Mouse (Mus musculus) kidney, postnatal 14 days (tissue): ENCODE measurements around the gene Epb41l1.

Experiments
- DNase-seq: peaks from one replicate; pipeline ENCODE4 v3.0.0; 2022; ENCODE audit warnings: mixed read lengths

Gene Epb41l1

DNA sequence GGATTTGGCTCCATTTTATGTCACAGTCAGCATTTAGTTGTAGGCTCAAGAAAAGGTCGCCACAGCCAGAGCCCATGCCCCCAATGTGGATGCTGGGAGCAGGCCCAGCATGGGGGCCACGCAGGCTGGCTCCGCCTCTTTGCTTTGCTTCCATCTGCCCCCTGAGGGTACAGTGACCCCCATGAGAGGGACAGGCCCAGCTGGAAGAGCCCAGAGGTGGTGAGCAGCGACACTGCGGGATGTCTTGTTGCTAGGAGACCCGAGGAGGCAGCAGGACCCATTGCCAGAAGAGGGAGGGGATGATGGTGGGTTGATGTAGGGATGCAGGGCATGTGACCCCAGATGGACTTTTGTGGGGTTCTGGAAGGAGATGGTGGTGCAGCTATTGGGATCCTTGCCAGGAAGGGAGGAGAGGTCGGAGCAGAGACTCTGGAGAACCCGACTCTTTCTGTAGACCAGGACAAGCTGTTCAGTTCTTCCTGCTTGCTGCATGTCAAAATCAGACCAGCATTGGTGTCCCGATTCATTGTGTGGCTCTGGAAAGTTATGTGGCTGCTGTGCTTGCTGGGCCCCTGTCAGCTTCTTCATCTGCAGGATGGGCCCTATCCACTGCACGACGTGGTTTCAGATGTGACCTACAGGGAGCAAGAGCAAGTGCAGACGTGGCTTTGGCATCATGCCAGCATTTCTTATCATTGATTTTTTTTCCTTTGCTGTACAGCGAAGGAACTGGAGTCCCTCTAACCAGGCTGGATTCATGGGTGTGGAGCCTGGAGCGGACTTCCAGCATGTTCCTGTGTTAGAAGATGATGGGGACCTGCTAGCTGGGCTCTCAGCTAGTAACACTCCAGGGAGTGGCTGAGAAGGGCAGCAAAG lies 41.7 kb downstream of the Epb41l1 start:
- DNase-seq = peak; percentile 17

DNA sequence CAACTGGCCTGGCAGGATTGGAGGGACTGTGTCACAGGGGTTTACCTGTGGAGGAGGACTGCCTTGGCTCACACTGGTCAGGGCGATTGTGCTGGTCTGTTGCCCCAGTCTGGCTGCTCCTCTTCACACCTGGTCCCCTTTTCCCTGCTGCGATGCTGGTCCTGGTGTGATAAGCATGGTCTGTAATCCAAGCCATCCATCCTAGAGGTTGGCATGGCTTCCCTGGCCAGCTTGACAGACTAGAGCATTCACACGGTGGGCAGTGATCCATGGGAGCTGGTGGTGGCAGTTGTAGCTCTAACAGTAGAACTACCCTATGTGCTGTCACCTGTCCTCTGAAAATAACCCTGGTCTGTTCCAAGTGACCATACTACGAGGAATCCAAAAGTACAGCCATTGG lies 43.7 kb downstream of the Epb41l1 start:
- no peak for DNase-seq

DNA sequence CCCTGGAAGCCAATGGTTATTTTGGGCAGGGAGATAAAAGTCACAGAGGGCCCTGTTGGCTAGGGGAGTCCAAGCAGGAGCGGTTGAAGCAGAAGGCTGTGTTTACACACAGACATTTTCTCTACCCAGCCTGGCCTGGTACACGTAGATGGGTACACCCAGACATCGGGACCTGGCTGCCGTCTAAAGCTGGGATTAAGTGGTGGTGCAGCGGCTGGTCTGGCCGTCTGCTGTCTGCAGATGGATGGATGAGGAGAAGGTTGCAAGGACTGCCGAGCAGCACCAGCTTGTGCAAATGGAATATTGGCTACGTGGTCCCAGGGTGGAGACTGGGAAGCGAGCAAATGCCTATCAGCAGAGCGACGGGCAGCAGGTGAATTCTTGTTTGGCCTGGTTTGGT lies 46.8 kb downstream of the Epb41l1 start:
- DNase-seq = no peak

DNA sequence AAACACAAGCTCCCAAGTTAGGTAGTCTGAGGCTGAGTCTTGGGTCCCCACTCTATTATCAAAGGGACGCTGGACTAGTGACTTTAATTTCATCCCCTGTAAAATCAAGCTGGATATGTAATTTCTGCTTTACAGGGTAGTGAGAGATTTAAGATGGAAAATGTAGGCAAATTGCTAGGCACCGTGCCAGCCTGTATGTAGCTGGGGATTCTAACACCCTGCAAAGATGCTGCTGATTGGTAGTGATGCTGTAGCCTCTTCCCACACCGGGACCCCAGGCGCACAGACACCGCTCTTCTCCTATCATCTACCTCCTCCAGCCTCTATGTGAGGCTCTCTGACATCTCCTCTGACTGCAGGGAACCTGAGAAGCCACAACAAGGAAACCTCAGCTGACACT lies 48.2 kb downstream of the Epb41l1 start:
- no peak for DNase-seq

DNA sequence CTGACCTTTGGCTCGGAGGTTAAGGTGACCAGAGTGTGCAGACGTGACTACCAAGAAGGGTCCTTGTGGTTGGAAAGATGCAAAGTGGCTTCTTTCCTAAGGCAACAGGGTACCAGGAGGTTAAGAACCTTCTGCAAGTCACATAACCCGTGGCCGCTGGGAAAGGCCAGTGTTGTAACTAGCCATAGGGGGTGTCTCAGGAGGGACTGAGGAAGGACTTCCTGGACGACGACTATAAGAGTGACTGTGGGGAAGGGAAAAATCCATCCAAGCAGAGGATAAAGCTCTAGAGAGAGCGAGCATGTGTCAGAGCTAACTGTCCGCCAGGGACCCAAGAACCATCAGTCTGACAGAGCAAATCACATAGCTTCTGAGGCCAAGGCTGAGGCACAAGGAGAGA lies 48.8 kb downstream of the Epb41l1 start:
- no peak for DNase-seq

DNA sequence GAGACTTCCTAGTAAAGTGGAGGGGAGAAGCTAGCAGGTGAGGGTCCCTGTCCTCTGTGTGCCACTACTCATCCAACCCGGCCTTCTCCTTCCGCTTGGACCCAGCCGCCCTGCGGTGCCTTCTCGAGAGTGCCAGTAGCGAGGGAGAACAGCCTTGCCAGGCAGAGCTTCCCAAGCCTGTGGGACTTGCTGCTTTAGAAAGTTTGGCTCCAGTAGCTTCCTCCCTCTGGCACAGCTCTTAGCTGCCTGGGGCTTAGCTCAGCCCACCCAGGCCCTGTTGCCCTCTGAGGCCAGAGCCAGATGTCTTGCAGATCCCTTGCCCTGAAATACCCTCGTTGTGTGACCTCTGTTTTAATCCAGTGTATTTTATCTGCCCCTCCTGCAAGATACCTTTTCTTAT lies 50.2 kb downstream of the Epb41l1 start:
- no peak for DNase-seq

DNA sequence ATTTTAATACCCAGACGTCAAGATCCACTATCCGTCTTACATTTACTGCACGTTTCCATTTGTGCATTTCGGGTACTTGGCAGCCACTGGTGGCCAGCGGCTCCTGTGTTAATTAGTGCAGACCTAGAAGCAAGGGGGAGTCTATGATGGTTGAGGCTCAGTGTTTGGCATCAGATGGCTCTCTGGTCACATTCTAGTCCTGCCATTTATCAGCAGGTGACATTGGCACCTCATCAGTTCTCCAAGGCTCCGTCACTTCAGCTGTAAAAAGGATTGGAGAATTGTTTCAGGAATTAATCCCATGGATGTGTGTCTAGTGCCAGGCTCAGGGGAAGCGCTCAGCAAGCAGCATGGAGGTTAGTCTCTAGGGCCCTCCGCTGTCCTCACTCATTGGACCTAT lies 51.6 kb downstream of the Epb41l1 start:
- DNase-seq = no peak

DNA sequence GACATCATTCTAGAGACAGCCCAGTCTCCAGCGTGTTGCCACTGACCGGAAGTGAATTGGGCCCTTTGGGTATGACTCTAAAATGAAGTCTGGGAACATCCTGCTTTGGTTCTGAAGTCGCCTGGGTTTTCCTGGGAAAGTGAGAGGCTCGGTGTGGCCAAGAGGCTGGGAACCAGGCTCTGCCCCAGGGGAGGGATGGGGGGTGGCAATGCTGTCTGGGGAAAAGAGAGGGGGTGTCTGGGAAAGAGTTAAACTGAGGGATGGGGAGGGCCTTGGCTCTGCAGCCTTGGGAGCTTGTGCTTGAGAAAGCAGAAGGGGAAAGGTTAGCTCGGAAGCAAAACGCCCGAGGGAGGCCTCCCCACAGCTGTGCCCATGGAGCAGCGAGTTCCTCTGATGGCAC lies 53.0 kb downstream of the Epb41l1 start:
- no peak for DNase-seq

DNA sequence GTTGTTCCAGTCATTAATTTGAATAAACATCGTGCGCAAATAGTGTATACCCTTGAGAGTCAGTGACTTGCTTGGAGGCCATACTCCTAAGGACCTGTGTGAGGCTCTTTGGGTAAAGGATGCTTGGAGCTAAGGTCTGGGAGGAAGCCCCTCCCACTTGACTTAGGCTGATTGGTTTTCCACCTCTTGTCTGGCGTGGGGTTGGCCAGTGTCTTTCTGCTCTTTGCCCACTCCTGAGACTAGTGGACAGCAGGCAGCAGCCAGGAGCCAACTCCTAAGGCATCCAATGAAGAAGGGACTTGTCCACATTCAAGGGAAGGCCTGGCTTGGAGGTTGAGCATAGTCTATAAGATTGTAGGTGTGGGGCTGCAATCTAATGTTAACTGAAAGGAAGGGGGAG lies 53.4 kb downstream of the Epb41l1 start:
- no peak for DNase-seq

DNA sequence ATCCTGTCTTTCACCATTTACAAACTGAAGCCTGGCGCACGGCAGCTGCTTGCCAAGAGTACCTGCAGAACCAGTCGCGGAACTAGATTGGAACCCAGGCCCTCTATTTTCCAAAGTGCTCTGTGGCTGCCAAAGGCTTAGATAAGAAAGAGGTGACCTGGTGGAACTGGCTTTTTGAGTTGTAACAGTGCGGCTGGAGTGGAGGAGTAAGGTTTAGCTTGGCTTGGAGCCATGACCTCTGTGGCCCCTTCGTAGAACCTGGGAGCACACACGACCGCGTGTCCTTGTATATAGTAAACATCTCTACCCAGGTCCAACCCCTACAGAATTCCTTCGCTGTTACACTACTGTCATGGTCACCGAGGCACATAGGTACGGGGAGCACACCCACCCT lies 54.2 kb downstream of the Epb41l1 start:
- peak; percentile 73 for DNase-seq

DNA sequence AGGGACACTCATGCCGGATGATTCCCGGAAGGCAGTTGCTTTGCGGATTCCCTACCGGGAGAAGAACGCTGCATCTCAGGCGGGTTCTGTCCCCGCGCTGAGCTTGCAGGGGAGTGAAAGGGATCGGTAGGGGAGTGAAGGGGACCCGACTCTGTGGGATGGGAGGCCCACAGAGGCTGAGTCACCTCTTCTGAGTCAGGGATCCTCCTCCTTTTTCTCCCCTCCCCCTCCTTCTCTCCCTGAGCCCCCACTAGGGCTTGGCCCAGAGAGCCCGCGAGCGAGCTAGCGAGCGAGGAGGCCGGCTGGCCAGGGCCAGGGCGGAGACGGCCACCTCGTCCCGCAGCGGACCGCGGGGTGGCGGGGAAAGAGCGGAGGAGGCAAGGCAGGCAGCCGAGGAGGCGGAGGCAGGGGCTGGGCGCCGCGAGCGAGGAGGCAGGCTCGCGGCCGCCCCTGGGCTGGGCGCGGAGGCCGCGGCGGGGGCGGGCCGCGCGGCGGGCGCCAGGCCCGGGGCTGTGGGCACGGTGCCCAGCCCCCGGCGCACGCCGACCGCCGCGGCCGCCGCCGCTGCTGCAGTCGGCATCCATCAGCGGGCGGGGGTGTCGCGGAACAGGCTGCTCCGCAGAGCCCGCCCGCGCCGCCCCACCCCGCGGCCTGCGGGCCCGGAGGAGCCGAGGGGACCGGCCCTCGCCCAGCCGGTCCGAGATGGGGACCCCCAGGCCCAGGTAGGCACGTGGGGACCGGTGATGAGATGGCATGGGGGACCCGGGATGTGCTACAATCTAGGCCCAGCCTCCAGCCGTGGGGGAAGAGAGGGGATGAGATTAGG lies 54.8 kb downstream of the Epb41l1 start:
- peak; percentile 77 for DNase-seq

DNA sequence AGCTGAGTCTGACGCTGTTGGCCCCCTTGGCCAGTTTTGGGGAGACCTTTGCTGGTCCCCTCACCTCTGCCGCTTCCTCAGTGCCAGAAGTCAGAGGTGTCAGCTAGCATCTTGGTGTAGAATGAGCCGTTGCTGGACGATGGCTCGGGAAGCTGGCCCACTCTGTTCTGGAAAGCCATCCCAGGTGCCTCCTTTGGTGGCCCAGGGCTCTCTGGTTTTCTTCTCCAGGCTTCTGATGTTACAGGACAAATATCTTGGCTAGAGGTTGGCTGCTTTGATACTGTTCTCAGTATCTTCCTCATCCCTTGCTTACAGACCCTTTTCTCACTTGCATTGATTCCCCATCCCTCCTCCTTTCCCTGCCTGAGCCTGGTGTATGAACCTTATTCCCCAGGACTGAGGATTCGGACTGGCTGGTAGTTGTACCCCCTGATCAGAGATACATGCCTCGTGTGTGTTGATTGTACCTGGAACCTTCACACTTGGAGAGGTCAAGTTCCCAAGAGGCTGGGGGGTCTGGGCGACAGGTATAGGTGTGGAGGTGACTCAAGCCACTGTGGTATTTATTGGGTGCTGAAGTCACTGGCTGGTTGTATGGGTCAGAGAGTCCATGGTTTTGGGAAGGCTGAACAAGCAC lies 55.5 kb downstream of the Epb41l1 start:
- DNase-seq = no peak

DNA sequence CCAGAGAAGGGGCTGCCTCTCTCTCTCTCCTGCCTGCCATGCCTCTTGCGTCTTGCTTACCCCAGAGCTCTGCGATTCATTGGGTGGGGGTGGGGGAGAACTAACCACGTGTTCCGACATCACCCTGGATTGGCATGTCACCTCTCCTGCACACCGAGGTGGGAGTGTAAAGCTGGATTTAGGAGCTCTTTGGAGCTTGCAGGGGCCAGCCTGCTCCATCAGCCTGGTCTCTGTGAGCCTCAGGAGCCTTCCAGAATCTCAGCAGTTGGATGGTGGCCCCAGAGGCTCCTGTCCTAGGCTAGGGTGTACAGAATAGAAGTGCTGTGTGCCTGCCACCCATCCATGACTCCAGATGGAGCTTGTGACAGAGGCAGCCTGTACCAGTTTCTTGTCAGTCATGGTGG lies 56.0 kb downstream of the Epb41l1 start:
- no peak for DNase-seq

DNA sequence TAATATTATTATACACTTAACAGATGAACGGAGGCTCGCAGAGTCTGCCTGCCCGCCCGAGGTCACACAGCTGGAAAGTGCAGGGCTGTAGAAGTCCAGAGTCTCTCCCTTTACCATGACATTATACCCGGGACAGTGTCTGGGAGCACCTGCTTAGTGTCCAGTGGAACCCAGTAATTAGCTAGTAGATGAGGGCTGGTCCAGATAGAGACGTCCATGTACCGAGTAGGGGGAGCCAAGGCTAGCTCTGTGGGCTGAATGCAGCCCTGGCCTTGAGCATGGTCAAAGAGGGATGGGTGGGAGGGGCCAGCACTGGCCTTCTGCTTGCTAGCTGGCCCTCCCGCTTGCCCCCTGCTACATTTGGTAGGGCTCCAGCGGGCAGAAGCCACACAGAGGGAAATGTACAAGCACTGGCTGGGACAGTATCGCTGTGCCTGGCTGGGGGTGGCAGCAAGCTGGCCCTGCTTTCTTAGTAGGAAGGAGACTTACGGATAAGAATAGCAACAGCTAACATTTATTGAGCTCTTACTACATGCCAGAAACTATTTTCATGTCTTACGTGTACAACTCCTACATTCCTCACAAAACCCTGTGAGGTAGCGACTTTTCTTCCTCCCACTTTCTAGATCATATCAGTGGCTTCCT lies 57.5 kb downstream of the Epb41l1 start:
- DNase-seq = no peak

DNA sequence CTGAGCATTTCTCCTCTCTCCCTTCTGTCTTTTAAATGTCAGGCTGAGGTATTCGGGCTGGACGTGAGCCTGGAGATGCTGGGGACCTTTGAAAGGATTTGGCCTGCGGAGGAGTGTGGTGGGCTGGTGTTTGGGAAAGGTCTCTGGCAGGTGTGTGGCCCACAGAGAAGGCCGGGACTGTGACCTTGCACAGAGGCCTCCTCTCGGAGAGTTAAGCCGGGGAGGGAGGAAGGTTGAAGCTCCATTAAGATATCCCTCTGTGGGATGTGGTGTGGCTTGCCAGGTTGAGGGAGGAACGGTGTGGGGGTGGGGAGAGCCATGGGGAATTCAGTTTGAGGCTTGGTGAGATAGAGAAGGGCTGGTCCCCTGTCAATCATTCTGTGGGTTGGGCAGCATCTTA lies 59.1 kb downstream of the Epb41l1 start:
- no peak for DNase-seq

DNA sequence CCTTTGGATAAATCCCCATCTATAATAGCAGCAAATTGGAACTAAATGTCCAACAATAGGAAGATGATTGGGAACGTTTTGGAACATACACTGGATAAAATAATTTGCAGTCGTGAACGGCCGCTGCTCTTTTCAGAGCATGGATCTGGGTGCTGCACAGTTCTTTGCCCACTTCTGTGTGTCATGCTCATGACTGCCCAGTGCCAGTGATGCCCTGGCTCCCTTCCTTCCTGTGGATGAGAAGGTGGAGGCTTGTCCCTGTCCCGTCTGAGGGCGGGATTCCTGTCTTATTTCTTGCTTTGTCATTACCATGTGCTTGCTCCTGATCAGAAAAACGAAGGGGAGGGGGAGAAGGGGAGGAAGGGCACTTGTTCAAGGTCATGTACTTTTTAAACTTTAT lies 59.6 kb downstream of the Epb41l1 start:
- no peak for DNase-seq

DNA sequence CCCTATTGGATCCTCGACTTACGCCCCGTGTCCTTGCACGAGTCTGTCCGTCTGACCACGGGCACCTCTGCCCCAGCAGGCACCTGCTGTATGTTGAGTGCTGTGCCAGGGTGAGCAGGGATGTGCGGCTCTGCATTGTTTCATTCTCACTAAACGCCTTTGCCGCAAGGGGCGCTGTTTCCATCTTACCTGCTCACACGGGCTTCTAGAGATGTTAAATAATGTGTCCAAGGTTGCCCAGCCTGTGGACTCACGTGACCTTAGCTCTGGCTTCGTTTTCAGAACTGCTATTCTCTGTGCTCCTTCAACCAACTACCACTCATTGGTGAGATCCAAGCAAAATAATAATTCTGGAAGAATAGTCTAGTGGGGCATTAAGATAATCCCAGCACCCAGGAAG lies 61.6 kb downstream of the Epb41l1 start:
- peak; percentile 60 for DNase-seq

DNA sequence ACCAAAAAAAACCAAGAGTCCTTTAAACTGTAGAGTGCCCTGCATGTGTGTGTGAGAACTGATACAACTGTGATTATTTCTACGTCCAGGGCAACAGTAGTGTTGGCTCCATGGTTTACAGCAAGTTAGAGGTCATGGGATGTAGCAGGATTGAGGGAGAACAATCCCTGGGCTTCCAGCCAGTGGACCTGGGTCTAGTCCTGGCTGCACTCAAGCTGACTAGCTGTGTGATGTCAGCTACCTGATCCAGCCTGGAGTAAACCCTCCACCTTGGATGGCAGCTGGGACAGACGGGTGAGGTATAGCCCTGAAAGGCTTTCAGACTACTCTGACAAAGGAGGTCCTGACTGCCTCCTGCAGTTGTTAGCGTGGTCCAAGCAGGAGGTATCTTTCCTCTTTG lies 62.1 kb downstream of the Epb41l1 start:
- no peak for DNase-seq

DNA sequence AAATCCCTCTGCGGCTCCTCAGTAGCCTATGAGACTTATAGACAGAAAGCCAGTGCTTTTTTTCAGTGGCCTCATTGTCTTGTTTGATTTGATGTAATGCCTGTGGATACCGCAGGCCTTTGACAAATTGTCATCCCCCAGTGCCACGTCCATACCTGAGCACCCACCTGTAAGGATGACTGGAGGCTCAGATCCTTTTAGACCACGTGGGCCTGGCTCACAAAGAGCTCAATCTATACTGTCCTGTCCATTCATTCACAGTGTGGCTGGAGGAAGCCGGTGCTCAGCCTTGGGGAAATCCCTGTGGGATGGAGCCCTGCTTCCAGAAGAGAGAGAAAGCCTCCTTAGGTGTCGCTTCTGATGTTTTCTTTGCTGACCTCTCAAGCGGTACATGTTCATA lies 62.5 kb downstream of the Epb41l1 start:
- no peak for DNase-seq

DNA sequence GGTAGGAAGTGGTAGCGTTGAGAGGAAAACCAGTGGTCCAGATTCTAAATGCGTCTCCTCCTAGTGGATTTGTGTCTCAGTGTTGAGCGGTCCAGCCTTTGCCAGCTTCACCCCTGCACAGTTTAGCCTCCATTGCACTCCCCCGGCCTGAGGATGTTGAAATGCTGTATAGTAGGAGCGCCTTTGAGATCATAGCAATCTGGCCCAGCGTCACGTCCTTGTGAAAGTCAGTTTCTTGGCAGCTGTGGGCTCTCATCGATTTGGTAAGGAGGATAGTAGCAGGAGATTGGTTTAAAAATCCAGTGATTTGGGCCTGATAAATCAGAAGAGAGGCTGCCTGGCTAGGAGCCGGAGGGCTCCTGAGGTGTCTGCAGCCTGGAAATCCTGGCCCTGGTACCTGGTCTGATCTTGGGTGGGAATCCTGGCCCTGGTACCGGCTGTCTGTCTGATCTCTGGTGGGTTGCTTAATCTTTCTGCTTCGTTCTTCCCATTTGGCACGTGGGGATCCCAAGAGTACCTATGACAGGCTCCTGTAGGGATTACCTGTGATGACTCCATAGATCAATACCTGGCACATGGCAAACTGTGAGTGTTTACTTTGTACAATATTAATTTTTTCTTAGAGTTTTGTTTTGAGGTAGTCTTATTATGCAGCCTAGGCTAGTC lies 65.5 kb downstream of the Epb41l1 start:
- no peak for DNase-seq

DNA sequence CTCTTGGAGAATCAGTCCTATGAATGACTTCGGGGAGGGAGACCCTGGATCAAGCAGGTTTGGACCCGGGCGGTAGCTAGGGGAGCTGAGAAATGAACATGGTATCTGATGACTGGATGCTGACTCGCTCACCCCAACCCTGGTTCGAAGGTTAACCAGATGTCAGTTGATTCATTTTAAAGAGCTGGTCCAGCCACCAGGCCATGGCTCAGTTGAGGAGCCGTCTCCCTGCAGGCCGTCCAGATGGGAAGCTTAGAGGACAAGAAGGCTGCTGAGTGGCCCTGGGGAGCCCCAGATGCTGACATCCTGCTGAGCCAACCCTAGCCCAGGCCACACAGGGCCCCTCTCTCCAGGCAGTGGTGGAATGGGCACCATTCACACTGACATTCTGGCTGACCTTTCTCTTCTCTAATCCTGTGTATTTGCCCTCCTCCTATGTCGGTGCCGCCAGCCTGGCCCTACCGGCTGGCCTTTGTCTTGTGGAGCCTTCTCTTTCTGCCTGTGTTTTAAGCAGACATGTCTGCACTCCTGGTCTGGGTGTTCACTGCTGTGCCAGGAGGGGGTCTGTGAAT lies 67.0 kb downstream of the Epb41l1 start:
- no peak for DNase-seq

DNA sequence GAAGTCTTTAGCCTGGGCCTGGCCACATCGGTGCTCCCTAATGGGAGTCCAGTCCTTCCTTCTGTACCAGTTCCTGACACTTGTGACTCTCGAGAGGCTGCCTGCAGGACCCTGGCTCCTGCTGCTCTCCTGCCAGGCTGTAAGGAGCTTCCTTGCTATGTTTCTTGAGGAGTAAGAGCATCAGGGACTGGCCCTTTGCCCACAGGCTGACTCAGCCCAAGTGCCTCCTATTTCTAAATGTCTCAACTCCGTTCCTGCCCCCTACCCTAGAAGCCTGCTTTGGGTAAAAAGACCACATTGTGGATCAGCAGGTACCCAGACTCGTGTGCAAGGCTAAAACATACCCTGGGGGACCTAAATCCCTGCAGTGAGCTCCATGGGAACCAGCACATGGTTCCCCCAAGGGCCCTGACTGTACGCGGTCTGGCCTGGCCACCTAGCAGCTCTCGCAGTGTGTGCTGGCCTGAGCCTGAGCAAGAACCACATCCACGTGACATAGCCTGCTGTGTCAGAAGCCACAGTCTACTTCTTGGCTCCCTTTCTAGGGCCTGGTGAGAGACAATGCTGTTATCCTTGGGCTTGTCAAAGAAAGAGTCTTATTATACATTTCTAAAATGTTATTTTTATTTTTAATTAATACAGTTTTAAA lies 67.6 kb downstream of the Epb41l1 start:
- DNase-seq = no peak
